ENCODE assay signal across 22 mouse cellular contexts in genomic region chr1:192649233-192649632, GRCm38 (mm10).
DNase-seq lines count a peak whose midpoint lies in the region; ATAC-seq and TF ChIP-seq lines count a peak whose summit lies in the region.
"Had no signal": no experiment of that assay in that cellular context is flagged by ENCODE, and none has a peak within 500 bp of the region (broad histone marks: within the 10 kb centered on the region; RNA-seq: fewer than 3 reads in every experiment).

No protein-coding gene starts in this region.

- H3K4me1 ChIP-seq in liver, postnatal 0 days (ENCODE audit: insufficient read depth) = no peaks in the 10 kb centered on the region
- no peaks in the 10 kb centered on the region for H3K4me1 ChIP-seq in liver, embryonic 11.5 days (replicated peaks; ENCODE audit: control insufficient read depth, insufficient read depth, low read length)
- no peaks in the 10 kb centered on the region for H3K4me1 ChIP-seq in intestine, postnatal 0 days (replicated peaks; ENCODE audit: control insufficient read depth, insufficient read depth, low read length)

- no peaks in the 10 kb centered on the region for H3K9me3 ChIP-seq in liver, postnatal 0 days (ENCODE audit: low read length)
- no peaks in the 10 kb centered on the region for H3K9me3 ChIP-seq in liver, embryonic 11.5 days (ENCODE audit: control insufficient read depth, low read length)
- H3K9me3 ChIP-seq in intestine, postnatal 0 days (ENCODE audit: control insufficient read depth) = no peaks in the 10 kb centered on the region
- H3K9me3 ChIP-seq: forebrain, embryonic 12.5 days; heart, embryonic 10.5 days; midbrain, embryonic 12.5 days had no signal

- ATAC-seq in liver, postnatal 0 days = no peak
- ATAC-seq in liver, embryonic 11.5 days (replicated peaks; ENCODE audit: low FRiP score) = 0 out of 2 replicates have a peak, but pooled peaks have one; percentile 61
- ATAC-seq in megakaryocyte-erythroid progenitor cell, adult 5-6 weeks (replicated peaks; ENCODE audit: low FRiP score, low TSS enrichment, poor library complexity, severe bottlenecking) = peak; percentile 41; the same call in 1 of the 2 replicates
- ATAC-seq in intestine, postnatal 0 days = no peak
- ATAC-seq: hindbrain, embryonic 16.5 days; intestine, embryonic 16.5 days had no signal

- no peak overlapping the region for H3K27ac ChIP-seq in liver, postnatal 0 days (ENCODE audit: low read depth)
- H3K27ac ChIP-seq in liver, embryonic 11.5 days (ENCODE audit: low read depth, low read length) = no peak overlapping the region
- H3K27ac ChIP-seq in intestine, postnatal 0 days (ENCODE audit: low read depth, low read length) = no peak overlapping the region
- H3K27ac ChIP-seq: forebrain, embryonic 12.5 days; heart, embryonic 10.5 days; layer of hippocampus, adult 2 months; midbrain, embryonic 12.5 days had no signal

- no peak for TF ChIP-seq CTCF in liver, postnatal 0 days (IDR thresholded peaks at IDR 0.05; ENCODE audit: low read depth)
- TF ChIP-seq CTCF in intestine, postnatal 0 days (IDR thresholded peaks at IDR 0.05; ENCODE audit: low read depth) = no peak

- no peak overlapping the region for H3K4me2 ChIP-seq in liver, postnatal 0 days (ENCODE audit: low read depth, low read length)
- no peak overlapping the region for H3K4me2 ChIP-seq in liver, embryonic 11.5 days
- H3K4me2 ChIP-seq in intestine, postnatal 0 days (replicated peaks; ENCODE audit: low read depth) = no peak overlapping the region
- H3K4me2 ChIP-seq: forebrain, embryonic 12.5 days; midbrain, embryonic 12.5 days had no signal

- DNase-seq in embryo, embryonic 11 days = peak; percentile 39
- no peak for DNase-seq in embryo, embryonic 10.5 days (ENCODE audit: low spot score)
- DNase-seq in liver = peak; percentile 17
- DNase-seq in liver, postnatal 0 days = no peak
- no peak for DNase-seq in liver, embryonic 11.5 days (ENCODE audit: low spot score)
- no peak for DNase-seq in right cerebral cortex, postnatal 10 days (ENCODE audit: low spot score in 2 of 2)
- DNase-seq: adrenal gland, postnatal 10 days; cerebellum, adult 2 months; cerebellum, postnatal 25 days; kidney, postnatal 25 days; lung, adult 18-20 months; lung, postnatal 10 days; retina, postnatal 1 day; thymus, adult 18-20 months had no signal

- H3K9ac ChIP-seq in liver, postnatal 0 days (replicated peaks) = no peak overlapping the region
- no peak overlapping the region for H3K9ac ChIP-seq in liver, embryonic 11.5 days (ENCODE audit: low read depth, low read length)
- no peak overlapping the region for H3K9ac ChIP-seq in intestine, postnatal 0 days (ENCODE audit: low read depth, low read length)
- H3K9ac ChIP-seq: forebrain, embryonic 12.5 days; midbrain, embryonic 12.5 days had no signal

- no peaks in the 10 kb centered on the region for H3K36me3 ChIP-seq in liver, postnatal 0 days (replicated peaks; ENCODE audit: insufficient read depth, low read length)
- no peaks in the 10 kb centered on the region for H3K36me3 ChIP-seq in liver, embryonic 11.5 days (ENCODE audit: control insufficient read depth, insufficient read depth, low read length)
- H3K36me3 ChIP-seq in intestine, postnatal 0 days (ENCODE audit: control insufficient read depth, insufficient read depth) = no peaks in the 10 kb centered on the region
- H3K36me3 ChIP-seq: forebrain, embryonic 12.5 days; heart, embryonic 10.5 days; midbrain, embryonic 12.5 days had no signal

- no peak for TF ChIP-seq EP300 in liver, postnatal 0 days (IDR thresholded peaks at IDR 0.05; ENCODE audit: low read depth)

- H3K4me3 ChIP-seq in liver, postnatal 0 days (ENCODE audit: low read depth, low read length) = no peak overlapping the region
- H3K4me3 ChIP-seq in liver, embryonic 11.5 days (ENCODE audit: low read depth, low read length) = no peak overlapping the region
- H3K4me3 ChIP-seq in intestine, postnatal 0 days (ENCODE audit: low read depth, low read length) = no peak overlapping the region
- H3K4me3 ChIP-seq: forebrain, embryonic 12.5 days; heart, embryonic 10.5 days; layer of hippocampus, adult 2 months; midbrain, embryonic 12.5 days had no signal

- WGBS in liver, postnatal 0 days (ENCODE audit: insufficient replicate concordance) = 72% methylated on average over 3 of the region's 3 CpGs
- 81% methylated on average over 3 of the region's 3 CpGs for WGBS in liver, embryonic 11.5 days
- WGBS in intestine, postnatal 0 days = 75% methylated on average over 3 of the region's 3 CpGs

- no peaks in the 10 kb centered on the region for H3K27me3 ChIP-seq in liver, postnatal 0 days (ENCODE audit: insufficient read depth, low read length)
- H3K27me3 ChIP-seq in liver, embryonic 11.5 days (replicated peaks; ENCODE audit: control insufficient read depth, insufficient read depth, low read length) = no peaks in the 10 kb centered on the region
- no peaks in the 10 kb centered on the region for H3K27me3 ChIP-seq in intestine, postnatal 0 days (replicated peaks; ENCODE audit: control insufficient read depth, insufficient read depth, low read length)
- H3K27me3 ChIP-seq: forebrain, embryonic 12.5 days; midbrain, embryonic 12.5 days had no signal

Comparison
In these comparisons a context has a peak if more than half of its experiments do, and no peak if none do; other contexts are left out.
1. DNase-seq: peak in embryo, embryonic 11 days (single experiment) and liver (single experiment); none in embryo, embryonic 10.5 days (single experiment), liver, postnatal 0 days (single experiment), liver, embryonic 11.5 days (single experiment) and right cerebral cortex, postnatal 10 days (0 of 2).
2. ATAC-seq: peak in liver, embryonic 11.5 days (single experiment) and megakaryocyte-erythroid progenitor cell, adult 5-6 weeks (single experiment); none in liver, postnatal 0 days (single experiment) and intestine, postnatal 0 days (single experiment).